Mouse (Mus musculus) cortical plate, adult 2 months (tissue): ENCODE measurements around the gene Tmem86b. TPM values are rescaled to one million over a fixed set of nuclear protein-coding genes. Genes with fewer than 3 reads are reported as not detected.
"Not testable (repeated sequence)": the region's sequence is repeated elsewhere in the genome, so short reads cannot be mapped to it uniquely, and the experiment has no call there.

Experiments used
- H3K27ac ChIP-seq: fragments of 200-500 bp; 2 replicates; pipeline ENCODE4 v1.5.1; 2012; ENCODE audit warnings: low read length, control low read depth, inconsistent platforms; ENCODE audit not compliant: insufficient read depth
- H3K4me1 ChIP-seq: fragments of 200-500 bp; 2 replicates; pipeline ENCODE4 v1.6.1; 2011; ENCODE audit warnings: low read length; ENCODE audit not compliant: control insufficient read depth, insufficient read depth
- H3K4me3 ChIP-seq: fragments of 200-500 bp; 2 replicates; pipeline ENCODE4 v1.5.1; 2011; ENCODE audit warnings: mild to moderate bottlenecking, low read length, control low read depth; ENCODE audit not compliant: insufficient read depth
- CTCF ChIP-seq: fragments of 200-500 bp; IDR thresholded peaks from 2 replicates; pipeline ENCODE4 v1.5.1; 2011; ENCODE audit warnings: mild to moderate bottlenecking, control low read depth, low read length; ENCODE audit not compliant: insufficient read depth; ENCODE audit errors: extremely low read depth
- POLR2A ChIP-seq: fragments of 200-500 bp; IDR thresholded peaks from 2 replicates; pipeline ENCODE4 v1.6.1; 2011; ENCODE audit warnings: mild to moderate bottlenecking, low read length, control low read depth; ENCODE audit not compliant: insufficient read depth; ENCODE audit errors: extremely low read depth
- polyA plus RNA-seq: library from polyadenylated mRNA; depleted of rRNA; stranded (reverse); fragments of >200 nt; gene quantifications from 2 replicates; pipeline ENCODE4 v1.2.3, GENCODE M21; 2012; rRNA removed

The Tmem86b gene
- polyA plus RNA-seq, 1 experiment, result 31.5 TPM

DNA sequence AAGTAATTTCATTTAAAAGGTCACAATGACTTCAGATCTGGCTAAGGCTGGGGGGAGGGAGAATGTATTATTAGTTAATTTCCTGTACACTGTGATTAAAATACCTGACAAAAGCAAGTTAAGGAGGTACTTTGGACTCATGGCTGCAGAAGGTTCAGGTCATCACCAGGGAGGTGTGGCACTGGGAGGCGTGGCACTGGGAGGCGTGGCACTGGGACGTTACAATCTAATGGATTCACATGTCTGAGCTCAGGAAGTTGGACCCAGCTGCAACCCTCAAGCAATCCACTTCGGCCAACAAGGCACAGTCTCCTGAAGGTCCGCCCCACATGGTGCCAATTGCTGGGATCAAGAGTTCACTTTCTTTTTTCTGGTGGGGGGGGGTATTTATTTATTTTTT, 23.2 kb downstream of the Tmem86b start:
- Histone ChIP-seq H3K4me1 (no peaks in the 10 kb centered on the region), H3K27ac (no peak overlapping the region), H3K4me3 (no peak overlapping the region)
- TF ChIP-seq POLR2A (no peak), CTCF (no peak)

DNA sequence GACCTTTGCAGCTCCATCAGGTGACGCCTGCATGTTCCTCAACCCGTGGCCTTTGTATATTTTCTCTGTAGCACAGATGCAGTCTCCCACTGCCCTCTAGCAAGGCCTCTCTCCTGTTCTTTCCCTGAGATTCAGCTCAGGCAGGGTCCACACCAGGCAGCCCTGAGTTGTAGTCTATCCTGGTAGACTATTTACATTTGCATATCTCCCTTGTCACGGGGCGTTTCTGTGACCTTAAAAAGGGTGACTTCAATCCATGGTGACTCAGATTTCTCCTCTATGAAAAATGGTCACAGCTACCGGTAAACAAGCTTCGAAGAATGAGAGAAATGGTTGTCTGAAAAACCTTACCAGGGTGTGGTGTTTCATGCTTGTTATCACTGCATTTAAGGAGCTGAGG, 27.3 kb downstream of the Tmem86b start, which contains the start of gene Ptprh:
Gene Ptprh (minus strand): TSS at position 169 of the 400 bp plus-strand sequence.
- H3K4me1 ChIP-seq, result no peaks in the 10 kb centered on the region
- TF ChIP-seq POLR2A (no peak), CTCF (no peak)
- no peak within 1 kb of the TSS for H3K4me3 ChIP-seq
- H3K27ac ChIP-seq, result no peak within 1 kb of the TSS

DNA sequence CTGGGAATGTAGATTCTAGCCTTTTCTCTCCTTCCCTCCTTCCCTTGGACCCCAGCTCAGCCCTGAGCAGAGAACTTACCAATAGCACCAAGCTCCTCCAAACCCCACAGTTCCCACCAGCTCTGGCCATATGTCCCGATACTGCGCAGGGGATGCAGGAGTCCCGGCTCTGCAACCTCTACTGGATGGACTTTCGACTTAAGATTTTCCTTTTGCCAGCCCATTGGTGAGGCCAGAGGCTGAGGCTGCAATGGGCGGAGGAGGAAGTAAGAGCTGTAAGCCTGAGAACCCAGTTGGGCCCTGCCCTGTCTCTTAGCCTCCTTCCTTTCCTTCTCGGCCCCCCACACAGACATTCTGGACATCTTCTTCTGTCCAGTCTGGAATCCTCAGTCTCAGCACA, 28.3 kb downstream of the Tmem86b start:
- Histone ChIP-seq H3K4me3 (no peak overlapping the region), H3K27ac (no peak overlapping the region), H3K4me1 (no peaks in the 10 kb centered on the region)
- TF ChIP-seq CTCF (no peak), POLR2A (no peak)

DNA sequence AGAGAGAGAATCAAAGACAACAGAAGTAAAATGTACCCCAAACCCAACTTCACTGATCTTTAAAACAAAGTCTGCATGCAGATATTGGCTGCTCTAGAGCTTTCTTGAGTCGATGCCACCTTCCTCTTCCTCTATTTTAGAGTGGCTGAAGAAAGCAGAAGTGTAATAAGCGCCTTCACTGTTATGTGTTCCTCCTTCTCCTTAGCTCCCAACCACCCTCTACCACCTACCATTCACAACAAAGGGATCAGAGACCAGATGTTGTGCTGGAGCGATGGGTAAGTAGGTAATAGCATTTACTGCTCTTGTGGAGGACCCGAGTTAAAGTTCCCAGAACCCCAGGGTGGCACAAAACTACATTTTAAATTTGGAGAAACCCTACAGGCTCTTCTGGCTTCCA, 34.2 kb downstream of the Tmem86b start:
- not testable (repeated sequence) for H3K4me3 ChIP-seq, H3K4me1 ChIP-seq, H3K27ac ChIP-seq

DNA sequence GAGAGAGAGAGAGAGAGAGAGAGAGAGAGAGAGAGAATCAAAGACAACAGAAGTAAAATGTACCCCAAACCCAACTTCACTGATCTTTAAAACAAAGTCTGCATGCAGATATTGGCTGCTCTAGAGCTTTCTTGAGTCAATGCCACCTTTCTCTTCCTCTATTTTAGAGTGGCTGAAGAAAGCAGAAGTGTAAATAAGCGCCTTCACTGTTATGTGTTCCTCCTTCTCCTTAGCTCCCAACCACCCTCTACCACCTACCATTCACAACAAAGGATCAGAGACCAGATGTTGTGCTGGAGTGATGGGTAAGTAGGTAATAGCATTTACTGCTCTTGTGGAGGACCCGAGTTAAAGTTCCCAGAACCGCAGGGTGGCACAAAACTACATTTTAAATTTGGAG, 49.7 kb downstream of the Tmem86b start:
- not testable (repeated sequence) for H3K4me3 ChIP-seq, H3K27ac ChIP-seq, H3K4me1 ChIP-seq

Other genes with a start within 250 kb of the Tmem86b start
- not detected in 2 replicates for gene Gp6, start 233.7 kb downstream of the Tmem86b start, polyA plus RNA-seq
- gene Rdh13, start 185.8 kb downstream of the Tmem86b start, polyA plus RNA-seq, result 22.8 and 26.1 TPM in 2 replicates
- 15.0 and 16.7 TPM in 2 replicates for gene Eps8l1, start 170.7 kb downstream of the Tmem86b start, polyA plus RNA-seq
- gene Ppp1r12c, start 129.7 kb downstream of the Tmem86b start, polyA plus RNA-seq, result 105 and 107 TPM in 2 replicates
- gene Tnnt1, start 115.0 kb downstream of the Tmem86b start, polyA plus RNA-seq, result 9.6 and 10.1 TPM in 2 replicates
- gene Tnni3, start 107.2 kb downstream of the Tmem86b start, polyA plus RNA-seq, result 1.3 and 1.9 TPM in 2 replicates
- 1.0 and 1.3 TPM in 2 replicates for gene Dnaaf3, start 99.0 kb downstream of the Tmem86b start, polyA plus RNA-seq
- gene Syt5, start 83.9 kb downstream of the Tmem86b start, polyA plus RNA-seq, result 218 and 229 TPM in 2 replicates
- 1.0 and 1.6 TPM in 2 replicates for gene Ptprh, start 27.4 kb downstream of the Tmem86b start, polyA plus RNA-seq
- gene Ppp6r1, start 27.6 kb upstream of the Tmem86b start, polyA plus RNA-seq, result 143 and 145 TPM in 2 replicates
- gene Hspbp1, start 53.6 kb upstream of the Tmem86b start, polyA plus RNA-seq, result 107 and 108 TPM in 2 replicates
- gene Brsk1, start 59.2 kb upstream of the Tmem86b start, polyA plus RNA-seq, result 305 and 330 TPM in 2 replicates
- gene Tmem150b, start 93.8 kb upstream of the Tmem86b start, polyA plus RNA-seq, result 0.09 TPM in 1 of 2 replicates, not detected in the other
- gene Kmt5c, start 108.7 kb upstream of the Tmem86b start, polyA plus RNA-seq, result 60.1 and 66.9 TPM in 2 replicates
- gene Cox6b2, start 121.7 kb upstream of the Tmem86b start, polyA plus RNA-seq, result 15.1 and 20.3 TPM in 2 replicates
- not detected in 2 replicates for gene Fam71e2, start 139.9 kb upstream of the Tmem86b start, polyA plus RNA-seq
- 0.35 and 0.36 TPM in 2 replicates for gene Il11, start 151.4 kb upstream of the Tmem86b start, polyA plus RNA-seq
- not detected in 2 replicates for gene Tmem190, start 151.5 kb upstream of the Tmem86b start, polyA plus RNA-seq
- gene Tmem238, start 158.2 kb upstream of the Tmem86b start, polyA plus RNA-seq, result 4.6 and 4.9 TPM in 2 replicates
- gene Rpl28, start 161.5 kb upstream of the Tmem86b start, polyA plus RNA-seq, result 257 and 299 TPM in 2 replicates
- gene Ube2s, start 181.2 kb upstream of the Tmem86b start, polyA plus RNA-seq, result 177 and 181 TPM in 2 replicates
- 135 and 143 TPM in 2 replicates for gene Shisa7, start 213.3 kb upstream of the Tmem86b start, polyA plus RNA-seq
- 12.3 and 15.7 TPM in 2 replicates for gene Isoc2b, start 238.8 kb upstream of the Tmem86b start, polyA plus RNA-seq
- 11.7 and 11.8 TPM in 2 replicates for gene Isoc2a, start 245.7 kb upstream of the Tmem86b start, polyA plus RNA-seq